Mouse (Mus musculus): ENCODE results near the gene Maml2. TPM values are rescaled to one million over a fixed set of nuclear protein-coding genes. Genes with fewer than 3 reads are reported as not detected.
"Not testable (repeated sequence)": the region's sequence is repeated elsewhere in the genome, so short reads cannot be mapped to it uniquely, and the experiment has no call there.

Gene Maml2
- polyA plus RNA-seq, 1 experiment = not detected

- Histone ChIP-seq H3K27ac (ENCODE audit: insufficient read depth, low read depth, low read length) (no peak overlapping the region), H3K4me1 (ENCODE audit: control insufficient read depth, insufficient read depth, low read length) (no peaks in the 10 kb centered on the region), H3K4me3 (ENCODE audit: insufficient read depth, low read depth, low read length) (no peak overlapping the region)
- WGBS = 50% methylated on average over 5 of the region's 5 CpGs
- TF ChIP-seq CTCF (IDR thresholded peaks at IDR 0.05; ENCODE audit: insufficient read depth, low read depth, low read length) = no peak
- no peak for TF ChIP-seq POLR2A (IDR thresholded peaks at IDR 0.05; ENCODE audit: insufficient read depth, low read depth, low read length)
Observed at GRCm38 (mm10) chr9:13709436-13709835, 411.7 kb downstream of the Maml2 start.

DNA sequence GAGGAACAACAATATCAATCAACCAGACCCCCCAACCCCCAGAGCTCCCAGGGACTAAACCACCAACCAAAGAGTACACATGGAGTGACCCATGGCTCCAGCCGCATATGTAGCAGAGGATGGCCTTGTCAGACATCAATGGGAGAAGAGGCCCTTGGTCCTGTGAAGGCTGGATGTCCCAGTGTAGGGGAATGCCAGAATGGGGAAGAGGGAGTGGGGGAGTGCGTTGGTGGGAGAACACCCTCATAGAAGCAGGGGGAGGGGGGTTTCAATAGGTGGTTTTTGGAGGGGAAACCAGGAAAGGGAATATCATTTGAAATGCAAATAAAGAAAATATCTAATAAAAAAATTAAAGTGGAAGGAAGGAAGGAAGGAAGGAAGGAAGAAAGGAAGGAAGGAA, 418.1 kb downstream of the Maml2 start:
- H3K4me1 ChIP-seq (ENCODE audit: control insufficient read depth, insufficient read depth, low read length); H3K4me3 ChIP-seq (ENCODE audit: insufficient read depth, low read depth, low read length); H3K27ac ChIP-seq (ENCODE audit: insufficient read depth, low read depth, low read length): not testable (repeated sequence)
- 83% methylated on average over 2 of the region's 2 CpGs for WGBS

- H3K27ac ChIP-seq (ENCODE audit: insufficient read depth, low read depth, low read length) = no peak overlapping the region
- no peak for TF ChIP-seq POLR2A (IDR thresholded peaks at IDR 0.05; ENCODE audit: insufficient read depth, low read depth, low read length)
- peak; percentile 41; the same call in 1 of the 2 replicates for TF ChIP-seq CTCF (IDR thresholded peaks at IDR 0.05; ENCODE audit: insufficient read depth, low read depth, low read length)
- H3K4me3 ChIP-seq (ENCODE audit: insufficient read depth, low read depth, low read length) = no peak overlapping the region
- WGBS = 21% methylated on average over 8 of the region's 8 CpGs
- H3K4me1 ChIP-seq (ENCODE audit: control insufficient read depth, insufficient read depth, low read length) = peaks cover 2% of the 10 kb centered on the region; the same call in 1 of the 2 replicates
Observed at GRCm38 (mm10) chr9:13716316-13717099, 418.8 kb downstream of the Maml2 start.

DNA sequence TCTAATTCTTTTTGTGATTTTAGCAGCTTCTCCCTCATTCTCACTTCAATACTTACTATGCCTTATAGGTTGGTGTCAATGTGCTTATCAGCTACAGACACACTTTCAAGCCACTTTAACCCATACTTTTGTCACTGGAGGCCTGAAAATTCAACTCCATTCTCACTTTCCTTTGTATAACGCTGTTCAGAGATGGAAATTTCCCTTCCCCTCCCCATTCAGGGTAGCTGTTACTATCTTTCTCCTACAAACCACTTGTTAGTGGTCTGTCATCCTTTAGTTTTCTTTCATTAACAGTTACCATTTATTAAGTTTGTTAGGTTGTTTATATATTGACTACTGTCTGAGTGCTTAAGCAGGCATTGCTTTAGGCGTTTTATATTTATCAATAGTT, 450.6 kb downstream of the Maml2 start, which contains the start of gene Mtmr2:
Mtmr2 (plus strand) TSS at position 7 of the 394 bp plus-strand sequence.
- TF ChIP-seq POLR2A (IDR thresholded peaks at IDR 0.05; ENCODE audit: insufficient read depth, low read depth, low read length) (no peak), CTCF (IDR thresholded peaks at IDR 0.05; ENCODE audit: insufficient read depth, low read depth, low read length) (no peak)
- 27% methylated on average over 2 of the region's 2 CpGs for WGBS

DNA sequence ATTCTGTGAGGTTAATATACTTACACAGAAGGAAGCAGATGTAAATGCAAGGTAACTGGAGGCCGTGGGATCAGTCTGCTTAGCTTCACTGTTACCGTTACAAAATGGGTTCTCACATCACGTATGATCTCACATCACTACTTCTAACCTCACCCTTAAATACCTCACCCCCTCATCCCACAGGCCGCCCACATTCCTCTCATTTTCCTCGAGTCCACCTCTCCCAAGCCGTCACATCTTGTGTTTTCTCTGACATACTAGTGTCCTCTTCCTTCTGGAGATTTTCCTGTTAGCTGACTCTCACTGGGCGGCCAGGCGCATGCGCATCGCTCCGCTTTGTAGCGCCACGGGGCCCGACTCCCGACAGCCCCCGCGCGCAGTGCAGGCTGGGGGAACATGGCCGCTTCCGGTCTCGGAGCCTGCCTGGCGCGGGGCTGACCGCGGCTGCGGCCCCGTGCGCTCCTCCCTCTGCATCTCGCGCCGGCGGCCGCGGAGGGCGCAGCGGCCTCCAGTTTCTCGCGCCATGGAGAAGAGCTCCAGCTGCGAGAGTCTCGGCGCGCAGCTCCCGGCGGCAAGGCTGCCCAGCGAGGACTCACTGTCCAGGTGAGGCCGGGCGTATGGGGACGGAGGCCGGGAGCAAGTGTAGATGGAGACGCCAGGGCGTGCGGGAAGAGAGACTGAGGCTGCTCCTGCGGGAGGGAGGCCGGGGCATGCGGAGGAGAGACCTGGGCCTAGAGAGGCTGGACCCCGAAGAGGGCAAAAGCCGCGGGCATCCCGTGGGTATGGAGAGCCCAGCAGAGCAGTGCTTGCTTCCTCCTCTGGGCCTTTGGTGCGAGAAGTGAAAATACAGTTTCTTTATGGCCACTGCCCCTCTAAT, 451.3 kb downstream of the Maml2 start:
- TF ChIP-seq POLR2A (IDR thresholded peaks at IDR 0.05; ENCODE audit: insufficient read depth, low read depth, low read length) (peak; percentile 85), CTCF (IDR thresholded peaks at IDR 0.05; ENCODE audit: insufficient read depth, low read depth, low read length) (no peak)
- H3K4me1 ChIP-seq (ENCODE audit: control insufficient read depth, insufficient read depth, low read length) = no peaks in the 10 kb centered on the region
- H3K4me3 ChIP-seq (ENCODE audit: insufficient read depth, low read depth, low read length) = peak overlapping the region; percentile 79
- H3K27ac ChIP-seq (ENCODE audit: insufficient read depth, low read depth, low read length) = peak overlapping the region; percentile 74
- under 1% methylated on average over 60 of the region's 60 CpGs for WGBS

More for the DNA sequence above, 450.6 kb downstream of the Maml2 start, which contains the start of gene Mtmr2:
- H3K4me3 ChIP-seq (ENCODE audit: insufficient read depth, low read depth, low read length) = peak within 1 kb of the TSS; percentile 79
- H3K27ac ChIP-seq (ENCODE audit: insufficient read depth, low read depth, low read length) = peak within 1 kb of the TSS; percentile 74
- H3K4me1 ChIP-seq (ENCODE audit: control insufficient read depth, insufficient read depth, low read length) = no peaks in the 10 kb centered on the region

DNA sequence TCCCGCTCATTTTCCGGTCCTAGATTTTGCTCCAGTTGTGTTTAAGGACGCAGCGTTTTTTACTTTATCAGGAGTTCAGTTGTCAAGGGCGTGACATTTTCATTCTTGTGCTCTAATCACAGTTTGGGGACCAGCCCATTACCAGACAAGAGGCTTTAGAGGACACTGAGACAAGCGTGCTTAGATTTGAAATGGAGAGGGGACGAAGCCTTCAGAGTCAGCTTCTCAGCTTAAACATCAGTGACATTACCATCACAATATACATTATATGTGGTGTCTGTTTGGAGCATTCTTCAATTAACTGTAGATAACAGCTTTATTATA, 451.9 kb downstream of the Maml2 start:
- H3K27ac ChIP-seq (ENCODE audit: insufficient read depth, low read depth, low read length) = no peak overlapping the region
- TF ChIP-seq POLR2A (IDR thresholded peaks at IDR 0.05; ENCODE audit: insufficient read depth, low read depth, low read length) (no peak), CTCF (IDR thresholded peaks at IDR 0.05; ENCODE audit: insufficient read depth, low read depth, low read length) (no peak)
- no peaks in the 10 kb centered on the region for H3K4me1 ChIP-seq (ENCODE audit: control insufficient read depth, insufficient read depth, low read length)
- 2% methylated on average over 7 of the region's 7 CpGs for WGBS
- H3K4me3 ChIP-seq (ENCODE audit: insufficient read depth, low read depth, low read length) = peak overlapping the region; percentile 79

DNA sequence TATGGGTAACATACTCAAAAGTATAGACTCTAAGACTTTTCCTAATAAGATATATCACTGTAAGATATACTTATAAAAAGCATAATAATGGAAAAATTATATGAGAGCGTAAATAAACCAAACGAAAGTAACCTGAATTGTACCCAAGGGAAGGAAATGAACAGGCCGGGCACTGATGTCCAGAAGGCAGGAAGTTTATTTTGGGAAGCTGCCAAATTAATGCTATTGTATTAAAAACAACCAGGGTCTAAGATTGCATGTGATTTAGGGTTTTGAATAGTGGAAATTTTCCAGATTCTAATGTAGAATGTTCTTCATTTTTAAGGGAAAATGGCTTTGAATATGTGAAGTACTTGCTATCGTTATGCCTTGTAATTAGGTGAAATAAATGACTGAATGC, 454.8 kb downstream of the Maml2 start:
- 47% methylated on average over 4 of the region's 4 CpGs for WGBS
- no peak overlapping the region for H3K27ac ChIP-seq (ENCODE audit: insufficient read depth, low read depth, low read length)
- TF ChIP-seq CTCF (IDR thresholded peaks at IDR 0.05; ENCODE audit: insufficient read depth, low read depth, low read length) (no peak), POLR2A (IDR thresholded peaks at IDR 0.05; ENCODE audit: insufficient read depth, low read depth, low read length) (no peak)
- no peak overlapping the region for H3K4me3 ChIP-seq (ENCODE audit: insufficient read depth, low read depth, low read length)
- H3K4me1 ChIP-seq (ENCODE audit: control insufficient read depth, insufficient read depth, low read length) = no peaks in the 10 kb centered on the region

Other genes with a start within 250 kb of the Maml2 start
- not detected in 2 replicates for gene Jrkl, start 52.1 kb upstream of the Maml2 start, polyA plus RNA-seq (2012; ENCODE audit: insufficient read depth, insufficient read length, low replicate concordance, missing spikeins)
- not detected in 2 replicates for gene Ccdc82, start 51.0 kb upstream of the Maml2 start, polyA plus RNA-seq (2012; ENCODE audit: insufficient read depth, insufficient read length, low replicate concordance, missing spikeins)
- gene Gm17571, start 148.8 kb downstream of the Maml2 start, polyA plus RNA-seq (2012; ENCODE audit: insufficient read depth, insufficient read length, low replicate concordance, missing spikeins) = not detected in 2 replicates